Mouse (Mus musculus) myocyte (in vitro differentiated cells): Measurements from ENCODE around the gene Kat2b.

Experiments used
- CEBPB ChIP-seq: IDR thresholded peaks from 2 replicates; pipeline ENCODE4 v1.6.1; 2011; ENCODE audit warnings: mild to moderate bottlenecking, moderate library complexity; ENCODE audit not compliant: poor library complexity, insufficient read depth, severe bottlenecking
- POLR2A ChIP-seq: IDR thresholded peaks from one replicate; pipeline ENCODE4 v1.6.1; 2011; ENCODE audit warnings: low read depth, mild to moderate bottlenecking, control low read depth, moderate library complexity; ENCODE audit not compliant: insufficient read length
- REST ChIP-seq: IDR thresholded peaks from one replicate; pipeline ENCODE4 v1.6.1; 2011; ENCODE audit warnings: mild to moderate bottlenecking, control low read depth, moderate library complexity; ENCODE audit not compliant: insufficient read depth, insufficient read length

GRCm38 (mm10) chr17:53664267-53664666 is 97.6 kb downstream of the Kat2b start:
- TF ChIP-seq CEBPB (no peak), POLR2A (no peak), REST (no peak)
